Mouse (Mus musculus): ENCODE measurements at regions not wholly inside any gene's neighbourhood (a gene's known extent, or its start where the extent isn't known, plus 50 kb on each side); places are given as distances from the start of the nearest gene placed in this dataset.
A peak's percentile ranks its signal among the peaks of the same experiment; 100 is the strongest.

GRCm38 (mm10) chr8:87417466-87417865 is 54.9 kb downstream of the Cbln1 start:
- H3K4me3 ChIP-seq = no peak overlapping the region
- 86% methylated on average over 2 of the region's 2 CpGs for WGBS
- no peaks in the 10 kb centered on the region for H3K36me3 ChIP-seq

GRCm38 (mm10) chr8:87415051-87415630 is 57.3 kb downstream of the Cbln1 start:
- no peaks in the 10 kb centered on the region for H3K36me3 ChIP-seq
- 83% methylated on average over 3 of the region's 3 CpGs for WGBS
- H3K4me3 ChIP-seq = no peak overlapping the region
- no peak overlapping the region for H3K27ac ChIP-seq
- peaks cover 6% of the 10 kb centered on the region; the same call in 1 of the 2 replicates for H3K4me1 ChIP-seq (replicated peaks)
- DNase-seq (ENCODE audit: low spot score) = no peak
- H3K27me3 ChIP-seq (ENCODE audit: insufficient read depth, poor library complexity, severe bottlenecking) = no peaks in the 10 kb centered on the region
- no peaks in the 10 kb centered on the region for H3K9me3 ChIP-seq

More at GRCm38 (mm10) chr8:87417466-87417865, 54.9 kb downstream of the Cbln1 start:
- Histone ChIP-seq H3K27ac (no peak overlapping the region), H3K27me3 (ENCODE audit: insufficient read depth, poor library complexity, severe bottlenecking) (no peaks in the 10 kb centered on the region), H3K9me3 (no peaks in the 10 kb centered on the region), H3K4me1 (replicated peaks) (no peaks in the 10 kb centered on the region)
- DNase-seq (ENCODE audit: low spot score) = no peak

GRCm38 (mm10) chr8:87389016-87389415 is 83.4 kb downstream of the Cbln1 start:
- no peaks in the 10 kb centered on the region for H3K36me3 ChIP-seq
- H3K9me3 ChIP-seq = no peaks in the 10 kb centered on the region
- H3K4me3 ChIP-seq = no peak overlapping the region
- 0 out of 2 replicates have a peak, but pooled peaks cover 3% of the 10 kb centered on the region for H3K4me1 ChIP-seq (replicated peaks)
- DNase-seq (ENCODE audit: low spot score) = peak; percentile 1
- no peaks in the 10 kb centered on the region for H3K27me3 ChIP-seq (ENCODE audit: insufficient read depth, poor library complexity, severe bottlenecking)
- no peak overlapping the region for H3K27ac ChIP-seq
- 74% methylated on average over 2 of the region's 2 CpGs for WGBS

- WGBS = 78% methylated on average over 12 of the region's 12 CpGs
- H3K9me3 ChIP-seq = no peaks in the 10 kb centered on the region
- DNase-seq (ENCODE audit: low spot score) = peak; percentile 2
- no peaks in the 10 kb centered on the region for H3K27me3 ChIP-seq (ENCODE audit: insufficient read depth, poor library complexity, severe bottlenecking)
- no peak overlapping the region for H3K27ac ChIP-seq
- no peak overlapping the region for H3K4me3 ChIP-seq
- H3K4me1 ChIP-seq (replicated peaks) = 0 out of 2 replicates have a peak, but pooled peaks cover 6% of the 10 kb centered on the region
- no peaks in the 10 kb centered on the region for H3K36me3 ChIP-seq
Observed at GRCm38 (mm10) chr8:87383527-87384206, 88.7 kb downstream of the Cbln1 start.

- H3K27ac ChIP-seq = no peak overlapping the region
- DNase-seq (ENCODE audit: low spot score) = peak; percentile 0
- 84% methylated on average over 5 of the region's 5 CpGs for WGBS
- no peaks in the 10 kb centered on the region for H3K36me3 ChIP-seq
- no peak overlapping the region for H3K4me3 ChIP-seq
- H3K4me1 ChIP-seq (replicated peaks) = 0 out of 2 replicates have a peak, but pooled peaks cover 6% of the 10 kb centered on the region
- no peaks in the 10 kb centered on the region for H3K27me3 ChIP-seq (ENCODE audit: insufficient read depth, poor library complexity, severe bottlenecking)
- no peaks in the 10 kb centered on the region for H3K9me3 ChIP-seq
Observed at GRCm38 (mm10) chr8:87382311-87382710, 90.1 kb downstream of the Cbln1 start.

GRCm38 (mm10) chr8:87380791-87381190 is 91.6 kb downstream of the Cbln1 start:
- peak; percentile 1 for DNase-seq (ENCODE audit: low spot score)
- Histone ChIP-seq H3K4me1 (replicated peaks) (0 out of 2 replicates have a peak, but pooled peaks cover 3% of the 10 kb centered on the region), H3K27me3 (ENCODE audit: insufficient read depth, poor library complexity, severe bottlenecking) (no peaks in the 10 kb centered on the region), H3K36me3 (no peaks in the 10 kb centered on the region), H3K9me3 (no peaks in the 10 kb centered on the region), H3K27ac (no peak overlapping the region), H3K4me3 (no peak overlapping the region)
- WGBS = 84% methylated on average over 3 of the region's 3 CpGs

- no peaks in the 10 kb centered on the region for H3K27me3 ChIP-seq (ENCODE audit: insufficient read depth, poor library complexity, severe bottlenecking)
- H3K9me3 ChIP-seq = no peaks in the 10 kb centered on the region
- no peak overlapping the region for H3K4me3 ChIP-seq
- 92% methylated on average over 8 of the region's 8 CpGs for WGBS
- DNase-seq (ENCODE audit: low spot score) = no peak
- no peak overlapping the region for H3K27ac ChIP-seq
- no peaks in the 10 kb centered on the region for H3K36me3 ChIP-seq
- H3K4me1 ChIP-seq (replicated peaks) = 0 out of 2 replicates have a peak, but pooled peaks cover 3% of the 10 kb centered on the region
Observed at GRCm38 (mm10) chr8:87379296-87379695, 93.1 kb downstream of the Cbln1 start.

GRCm38 (mm10) chr8:87374044-87374443 is 98.4 kb downstream of the Cbln1 start:
- Histone ChIP-seq H3K4me1 (replicated peaks) (peaks cover 7% of the 10 kb centered on the region; the same call in 1 of the 2 replicates), H3K4me3 (no peak overlapping the region), H3K9me3 (no peaks in the 10 kb centered on the region), H3K27me3 (ENCODE audit: insufficient read depth, poor library complexity, severe bottlenecking) (no peaks in the 10 kb centered on the region), H3K27ac (no peak overlapping the region), H3K36me3 (no peaks in the 10 kb centered on the region)
- WGBS = 65% methylated on average over 6 of the region's 6 CpGs
- no peak for DNase-seq (ENCODE audit: low spot score)

GRCm38 (mm10) chr8:87373535-87373934 is 98.9 kb downstream of the Cbln1 start:
- DNase-seq (ENCODE audit: low spot score) = peak; percentile 52
- no peak overlapping the region for H3K27ac ChIP-seq
- no peak overlapping the region for H3K4me3 ChIP-seq
- H3K9me3 ChIP-seq = no peaks in the 10 kb centered on the region
- H3K27me3 ChIP-seq (ENCODE audit: insufficient read depth, poor library complexity, severe bottlenecking) = no peaks in the 10 kb centered on the region
- 38% methylated on average over 6 of the region's 6 CpGs for WGBS
- H3K36me3 ChIP-seq = no peaks in the 10 kb centered on the region
- H3K4me1 ChIP-seq (replicated peaks) = peaks cover 7% of the 10 kb centered on the region; the same call in 1 of the 2 replicates

- H3K27me3 ChIP-seq (ENCODE audit: insufficient read depth, poor library complexity, severe bottlenecking) = no peaks in the 10 kb centered on the region
- H3K4me1 ChIP-seq (replicated peaks) = peaks cover 7% of the 10 kb centered on the region; the same call in 1 of the 2 replicates
- H3K9me3 ChIP-seq = no peaks in the 10 kb centered on the region
- no peak overlapping the region for H3K4me3 ChIP-seq
- no peak overlapping the region for H3K27ac ChIP-seq
- H3K36me3 ChIP-seq = no peaks in the 10 kb centered on the region
- DNase-seq (ENCODE audit: low spot score) = no peak
Observed at GRCm38 (mm10) chr8:87372061-87372460, 100.3 kb downstream of the Cbln1 start.

- no peak overlapping the region for H3K4me3 ChIP-seq
- WGBS = 84% methylated on average over 3 of the region's 3 CpGs
- no peaks in the 10 kb centered on the region for H3K27me3 ChIP-seq (ENCODE audit: insufficient read depth, poor library complexity, severe bottlenecking)
- H3K36me3 ChIP-seq = no peaks in the 10 kb centered on the region
- H3K27ac ChIP-seq = no peak overlapping the region
- DNase-seq (ENCODE audit: low spot score) = no peak
- peaks cover 7% of the 10 kb centered on the region; the same call in 1 of the 2 replicates for H3K4me1 ChIP-seq (replicated peaks)
- no peaks in the 10 kb centered on the region for H3K9me3 ChIP-seq
Observed at GRCm38 (mm10) chr8:87370194-87370593, 102.2 kb downstream of the Cbln1 start.

GRCm38 (mm10) chr8:87350471-87350870 is 121.9 kb downstream of the Cbln1 start:
- H3K4me1 ChIP-seq (replicated peaks) = peaks cover 8% of the 10 kb centered on the region
- no peaks in the 10 kb centered on the region for H3K9me3 ChIP-seq
- H3K4me3 ChIP-seq = no peak overlapping the region
- 83% methylated on average over 4 of the region's 4 CpGs for WGBS
- no peak overlapping the region for H3K27ac ChIP-seq
- DNase-seq (ENCODE audit: low spot score) = no peak
- no peaks in the 10 kb centered on the region for H3K27me3 ChIP-seq (ENCODE audit: insufficient read depth, poor library complexity, severe bottlenecking)
- H3K36me3 ChIP-seq = no peaks in the 10 kb centered on the region

- DNase-seq (ENCODE audit: low spot score) = peak; percentile 40
- WGBS = 65% methylated on average over 4 of the region's 4 CpGs
- Histone ChIP-seq H3K9me3 (no peaks in the 10 kb centered on the region), H3K27me3 (ENCODE audit: insufficient read depth, poor library complexity, severe bottlenecking) (no peaks in the 10 kb centered on the region), H3K4me3 (no peak overlapping the region), H3K36me3 (no peaks in the 10 kb centered on the region), H3K27ac (no peak overlapping the region), H3K4me1 (replicated peaks) (peaks cover 7% of the 10 kb centered on the region)
Observed at GRCm38 (mm10) chr8:87349781-87350181, 122.6 kb downstream of the Cbln1 start.
